Mouse (Mus musculus): Measurements from ENCODE around the gene Ackr4. TPM values are rescaled to one million over a fixed set of nuclear protein-coding genes. Genes with fewer than 3 reads are reported as not detected.

Gene Ackr4
- polyA plus RNA-seq, 2 experiments = 0.11 to 0.24 TPM

DNA sequence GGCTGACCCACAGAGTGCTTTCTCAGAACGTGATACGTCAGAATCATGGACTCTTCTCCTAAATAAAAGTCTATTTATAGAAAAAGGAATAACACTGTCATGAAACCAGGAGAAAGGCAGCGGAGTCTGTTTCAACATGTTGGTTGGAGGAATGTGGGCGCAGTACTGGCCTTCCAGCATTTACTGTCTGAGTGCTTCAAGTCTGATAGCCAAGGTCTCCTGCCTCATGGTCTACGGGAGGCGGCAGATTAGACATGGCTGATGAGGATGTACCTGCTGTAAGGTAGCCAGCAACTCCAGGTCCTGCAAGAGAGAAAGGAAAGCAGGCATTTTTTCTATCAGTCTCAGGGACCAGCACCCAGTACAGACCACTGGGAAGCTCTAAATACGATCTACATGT lies 25.4 kb upstream of the Ackr4 start:
- no peak overlapping the region for H3K4me2 ChIP-seq (ENCODE audit: low read depth)
- no peak overlapping the region for H3K4me3 ChIP-seq (ENCODE audit: insufficient read depth in 1 of 2, low read depth in 2 of 2, low read length in 2 of 2)
- H3K4me1 ChIP-seq (replicated peaks; ENCODE audit: control insufficient read depth in 2 of 2, insufficient read depth in 2 of 2, low read length in 1 of 2) = no peaks in the 10 kb centered on the region
- no peak for TF ChIP-seq EP300 (IDR thresholded peaks at IDR 0.05; ENCODE audit: low read depth)
- TF ChIP-seq CTCF (IDR thresholded peaks at IDR 0.05; ENCODE audit: low read depth) = no peak
- 81% methylated on average over 7 of the region's 7 CpGs for WGBS (ENCODE audit: insufficient replicate concordance)
- H3K36me3 ChIP-seq (replicated peaks; ENCODE audit: control insufficient read depth, insufficient read depth, low read depth) = peaks cover 3% of the 10 kb centered on the region; the same call in 1 of the 2 replicates
- no peak overlapping the region for H3K9ac ChIP-seq (replicated peaks)
- no peaks in the 10 kb centered on the region for H3K27me3 ChIP-seq (ENCODE audit: control insufficient read depth, insufficient read depth, low read length)
- H3K27ac ChIP-seq = no peak overlapping the region
- DNase-seq (ENCODE audit: low read depth in 3 of 3, low spot score in 3 of 3) (no peak), ATAC-seq (ENCODE audit: insufficient read depth) (no peak)
- no peaks in the 10 kb centered on the region for H3K9me3 ChIP-seq (ENCODE audit: control insufficient read depth, low read length)

DNA sequence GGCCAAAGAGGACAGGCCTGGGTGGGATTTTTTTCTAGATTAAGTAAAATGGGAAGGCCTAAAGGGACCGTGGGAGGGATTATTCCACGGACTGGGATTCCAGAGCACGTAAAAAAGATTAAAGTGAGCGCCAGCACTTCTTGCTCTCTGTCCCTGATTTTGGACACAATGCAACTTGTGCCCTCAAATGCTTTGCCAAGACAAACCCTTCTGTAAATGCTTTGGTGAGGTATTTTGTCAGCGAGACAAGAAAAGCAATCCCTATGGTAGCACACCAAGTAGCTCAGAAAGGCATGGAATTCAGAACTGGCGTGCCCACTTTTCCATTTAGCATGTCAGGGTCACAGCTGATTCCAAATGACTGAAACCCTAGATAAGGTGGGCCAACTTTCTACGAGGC lies 22.2 kb upstream of the Ackr4 start:
- H3K4me3 ChIP-seq (ENCODE audit: insufficient read depth in 1 of 2, low read depth in 2 of 2, low read length in 2 of 2) = no peak overlapping the region
- DNase-seq (ENCODE audit: low read depth in 3 of 3, low spot score in 3 of 3) (no peak), ATAC-seq (ENCODE audit: insufficient read depth) (no peak)
- no peak for TF ChIP-seq CTCF (IDR thresholded peaks at IDR 0.05; ENCODE audit: low read depth)
- no peak for TF ChIP-seq EP300 (IDR thresholded peaks at IDR 0.05; ENCODE audit: low read depth)
- H3K27me3 ChIP-seq (ENCODE audit: control insufficient read depth, insufficient read depth, low read length) = no peaks in the 10 kb centered on the region
- no peak overlapping the region for H3K9ac ChIP-seq (replicated peaks)
- no peaks in the 10 kb centered on the region for H3K36me3 ChIP-seq (replicated peaks; ENCODE audit: control insufficient read depth, insufficient read depth, low read depth)
- H3K9me3 ChIP-seq (ENCODE audit: control insufficient read depth, low read length) = no peaks in the 10 kb centered on the region
- 79% methylated on average over 7 of the region's 7 CpGs for WGBS (ENCODE audit: insufficient replicate concordance)
- H3K4me2 ChIP-seq (ENCODE audit: low read depth) = no peak overlapping the region
- no peak overlapping the region for H3K27ac ChIP-seq
- no peaks in the 10 kb centered on the region for H3K4me1 ChIP-seq (replicated peaks; ENCODE audit: control insufficient read depth in 2 of 2, insufficient read depth in 2 of 2, low read length in 1 of 2)

- Histone ChIP-seq H3K4me2 (ENCODE audit: low read depth) (no peak overlapping the region), H3K4me1 (replicated peaks; ENCODE audit: control insufficient read depth in 2 of 2, insufficient read depth in 2 of 2, low read length in 1 of 2) (peaks cover 0 to 1% of the 10 kb centered on the region in 2 experiments; a peak in 1 of 4 replicates), H3K27ac (no peak overlapping the region), H3K9me3 (ENCODE audit: control insufficient read depth, low read length) (no peaks in the 10 kb centered on the region), H3K36me3 (replicated peaks; ENCODE audit: control insufficient read depth, insufficient read depth, low read depth) (no peaks in the 10 kb centered on the region), H3K4me3 (ENCODE audit: insufficient read depth in 1 of 2, low read depth in 2 of 2, low read length in 2 of 2) (no peak overlapping the region), H3K27me3 (ENCODE audit: control insufficient read depth, insufficient read depth, low read length) (no peaks in the 10 kb centered on the region), H3K9ac (replicated peaks) (no peak overlapping the region)
- ATAC-seq (ENCODE audit: insufficient read depth) = no peak
- no peak for TF ChIP-seq EP300 (IDR thresholded peaks at IDR 0.05; ENCODE audit: low read depth)
- TF ChIP-seq CTCF (IDR thresholded peaks at IDR 0.05; ENCODE audit: low read depth) = no peak
- DNase-seq (ENCODE audit: low read depth in 3 of 3, low spot score in 3 of 3) = no peak
- 57% methylated on average over 7 of the region's 7 CpGs for WGBS (ENCODE audit: insufficient replicate concordance)
These were observed 19.9 kb upstream of the Ackr4 start for GRCm38 (mm10) chr9:104146683-104147082.

GRCm38 (mm10) chr9:104144314-104144996 lies 17.7 kb upstream of the Ackr4 start:
- Histone ChIP-seq H3K9ac (replicated peaks) (no peak overlapping the region), H3K27me3 (ENCODE audit: control insufficient read depth, insufficient read depth, low read length) (no peaks in the 10 kb centered on the region), H3K36me3 (replicated peaks; ENCODE audit: control insufficient read depth, insufficient read depth, low read depth) (no peaks in the 10 kb centered on the region), H3K4me3 (ENCODE audit: insufficient read depth in 1 of 2, low read depth in 2 of 2, low read length in 2 of 2) (no peak overlapping the region), H3K27ac (no peak overlapping the region), H3K4me1 (replicated peaks; ENCODE audit: control insufficient read depth in 2 of 2, insufficient read depth in 2 of 2, low read length in 1 of 2) (peaks cover 0 to 1% of the 10 kb centered on the region in 2 experiments; a peak in 1 of 4 replicates), H3K4me2 (ENCODE audit: low read depth) (no peak overlapping the region), H3K9me3 (ENCODE audit: control insufficient read depth, low read length) (no peaks in the 10 kb centered on the region)
- 62% methylated on average over 8 of the region's 8 CpGs for WGBS (ENCODE audit: insufficient replicate concordance)
- TF ChIP-seq CTCF (IDR thresholded peaks at IDR 0.05; ENCODE audit: low read depth) (peak; percentile 77), EP300 (IDR thresholded peaks at IDR 0.05; ENCODE audit: low read depth) (no peak)
- DNase-seq (ENCODE audit: low read depth in 3 of 3, low spot score in 3 of 3) (no peak), ATAC-seq (ENCODE audit: insufficient read depth) (no peak)

- TF ChIP-seq EP300 (IDR thresholded peaks at IDR 0.05; ENCODE audit: low read depth) = no peak
- no peak for TF ChIP-seq CTCF (IDR thresholded peaks at IDR 0.05; ENCODE audit: low read depth)
- no peak overlapping the region for H3K4me2 ChIP-seq (ENCODE audit: low read depth)
- no peaks in the 10 kb centered on the region for H3K9me3 ChIP-seq (ENCODE audit: control insufficient read depth, low read length)
- H3K27me3 ChIP-seq (ENCODE audit: control insufficient read depth, insufficient read depth, low read length) = no peaks in the 10 kb centered on the region
- peaks cover 0 to 1% of the 10 kb centered on the region in 2 experiments; a peak in 1 of 4 replicates for H3K4me1 ChIP-seq (replicated peaks; ENCODE audit: control insufficient read depth in 2 of 2, insufficient read depth in 2 of 2, low read length in 1 of 2)
- H3K4me3 ChIP-seq (ENCODE audit: insufficient read depth in 1 of 2, low read depth in 2 of 2, low read length in 2 of 2) = no peak overlapping the region
- ATAC-seq (ENCODE audit: insufficient read depth) (no peak), DNase-seq (ENCODE audit: low read depth in 3 of 3, low spot score in 3 of 3) (no peak)
- H3K27ac ChIP-seq = no peak overlapping the region
- 64% methylated on average over 14 of the region's 14 CpGs for WGBS (ENCODE audit: insufficient replicate concordance)
- H3K36me3 ChIP-seq (replicated peaks; ENCODE audit: control insufficient read depth, insufficient read depth, low read depth) = no peaks in the 10 kb centered on the region
- no peak overlapping the region for H3K9ac ChIP-seq (replicated peaks)
These were observed 16.1 kb upstream of the Ackr4 start for GRCm38 (mm10) chr9:104142805-104143204.
